Mouse (Mus musculus): Measurements from ENCODE around the gene Dtnb.
A peak's percentile ranks its signal among the peaks of the same experiment; 100 is the strongest.

DNA sequence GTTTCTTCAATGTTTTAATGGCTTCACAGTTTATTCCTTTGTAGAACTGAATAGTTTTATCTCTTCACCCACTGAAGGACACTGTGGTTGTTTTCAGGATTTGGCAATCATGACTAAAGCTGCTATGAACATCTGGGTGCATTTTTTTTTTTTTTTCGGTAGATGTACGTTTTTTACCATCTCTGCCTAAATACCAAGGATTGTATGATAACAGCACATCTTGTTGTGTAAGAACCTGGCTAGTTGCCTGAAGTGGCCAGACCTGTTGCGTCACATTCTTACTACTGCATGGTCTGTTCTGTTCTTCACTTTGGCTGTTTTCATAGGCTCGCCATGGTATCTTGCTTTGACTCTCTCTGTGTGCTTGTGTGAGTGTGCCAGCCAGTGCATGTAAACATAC, 10.4 kb downstream of the Dtnb start:
- no peak for TF ChIP-seq CTCF (IDR thresholded peaks at IDR 0.05)
- peak; percentile 68; the same call in 1 of the 2 replicates for TF ChIP-seq EP300 (IDR thresholded peaks at IDR 0.05)

All from lung, postnatal 0 days (tissue).